Comparison of ENCODE assay signal across 10 mouse cellular contexts in the genomic region with DNA sequence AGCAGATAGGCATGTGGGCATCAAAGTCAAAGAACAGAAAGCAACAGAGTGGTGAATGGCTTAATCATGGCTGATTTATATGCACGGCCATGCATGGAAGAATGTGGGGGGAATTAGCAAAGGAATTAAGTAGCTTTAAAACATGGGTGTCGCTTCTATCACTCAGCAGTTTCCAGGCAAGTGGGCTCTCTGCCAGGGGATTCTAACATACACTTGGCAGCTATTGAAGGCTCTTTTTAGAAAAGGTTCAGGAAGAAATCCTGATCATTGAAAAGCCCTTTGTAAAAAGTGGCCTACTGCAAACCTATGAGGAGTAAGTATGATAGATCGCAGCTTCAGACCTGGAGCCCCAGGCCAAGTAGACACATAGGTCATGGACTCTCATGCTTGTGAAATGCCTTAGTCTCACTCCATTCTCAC.
A peak's percentile ranks its signal among the peaks of the same experiment; 100 is the strongest.
DNase-seq lines count a peak whose midpoint lies in the region; ATAC-seq and TF ChIP-seq lines count a peak whose summit lies in the region.
"Had no signal": no experiment of that assay in that cellular context is flagged by ENCODE, and none has a peak within 500 bp of the region (broad histone marks: within the 10 kb centered on the region; RNA-seq: fewer than 3 reads in every experiment).

No protein-coding gene starts in this region.

- H3K4me2 ChIP-seq in embryonic facial prominence, embryonic 14.5 days (ENCODE audit: low read depth, low read length) = no peak overlapping the region
- H3K4me2 ChIP-seq in hindbrain, postnatal 0 days (ENCODE audit: low read depth, low read length) = no peak overlapping the region
- H3K4me2 ChIP-seq: limb, embryonic 13.5 days had no signal

- ATAC-seq in embryonic facial prominence, embryonic 14.5 days (ENCODE audit: low read depth) = no peak
- ATAC-seq in Patski = no peak
- ATAC-seq in hindbrain, postnatal 0 days = peak; percentile 55; the same call in 1 of the 2 replicates

- no peaks in the 10 kb centered on the region for H3K36me3 ChIP-seq in embryonic facial prominence, embryonic 14.5 days (ENCODE audit: control insufficient read depth, insufficient read depth, low read length)
- no peaks in the 10 kb centered on the region for H3K36me3 ChIP-seq in embryonic facial prominence, embryonic 10.5 days (replicated peaks)
- no peaks in the 10 kb centered on the region for H3K36me3 ChIP-seq in hindbrain, postnatal 0 days (ENCODE audit: insufficient read depth, low read length)
- H3K36me3 ChIP-seq: limb, embryonic 13.5 days had no signal

- H3K27me3 ChIP-seq in embryonic facial prominence, embryonic 14.5 days (replicated peaks; ENCODE audit: control insufficient read depth, insufficient read depth, low read length) = no peaks in the 10 kb centered on the region
- H3K27me3 ChIP-seq in embryonic facial prominence, embryonic 10.5 days (replicated peaks; ENCODE audit: low read depth, poor library complexity, severe bottlenecking) = no peaks in the 10 kb centered on the region
- no peaks in the 10 kb centered on the region for H3K27me3 ChIP-seq in Patski
- H3K27me3 ChIP-seq in hindbrain, postnatal 0 days (ENCODE audit: insufficient read depth, low read length) = no peaks in the 10 kb centered on the region
- H3K27me3 ChIP-seq: limb, embryonic 13.5 days had no signal

- no peaks in the 10 kb centered on the region for H3K9me3 ChIP-seq in embryonic facial prominence, embryonic 14.5 days (ENCODE audit: control insufficient read depth, low read length)
- H3K9me3 ChIP-seq in embryonic facial prominence, embryonic 10.5 days = no peaks in the 10 kb centered on the region
- H3K9me3 ChIP-seq in hindbrain, postnatal 0 days (ENCODE audit: low read length) = no peaks in the 10 kb centered on the region
- H3K9me3 ChIP-seq: limb, embryonic 13.5 days had no signal

- DNase-seq in embryonic facial prominence, embryonic 14.5 days (ENCODE audit: low spot score) = peak; percentile 68
- no peak for DNase-seq in embryonic facial prominence, embryonic 10.5 days (ENCODE audit: low spot score)
- DNase-seq in left cerebral cortex, postnatal 14 days (ENCODE audit: low spot score in 2 of 2) = peak; percentile 10 to 31
- DNase-seq in left cerebral cortex, postnatal 36 days (ENCODE audit: low spot score in 2 of 2) = no peak
- DNase-seq in Patski (ENCODE audit: low read depth, low spot score) = peak; percentile 4
- DNase-seq in hindbrain, postnatal 0 days (ENCODE audit: low spot score) = peak; percentile 79
- no peak for DNase-seq in spleen, adult 18-20 months
- DNase-seq in embryo, embryonic 10 days (ENCODE audit: low spot score) = no peak

- POLR2A ChIA-PET in Patski (lab: Charles Lee) = interaction anchor here (1.2 kb wide), 1 partner anchor 45 kb away, joined by 3 read pairs; no protein-coding TSS in a partner anchor

- H3K9ac ChIP-seq in embryonic facial prominence, embryonic 14.5 days (ENCODE audit: low read depth, low read length) = no peak overlapping the region
- H3K9ac ChIP-seq in hindbrain, postnatal 0 days (replicated peaks; ENCODE audit: low read length) = no peak overlapping the region
- H3K9ac ChIP-seq: limb, embryonic 13.5 days had no signal

- CTCF ChIA-PET in Patski (lab: Charles Lee) = no interaction called here

- H3K27ac ChIP-seq in embryonic facial prominence, embryonic 14.5 days (replicated peaks; ENCODE audit: low read depth, low read length) = no peak overlapping the region
- H3K27ac ChIP-seq in embryonic facial prominence, embryonic 10.5 days (replicated peaks) = no peak overlapping the region
- H3K27ac ChIP-seq in hindbrain, postnatal 0 days = no peak overlapping the region
- H3K27ac ChIP-seq: limb, embryonic 13.5 days had no signal

- intact Hi-C loops in left cerebral cortex, postnatal 14 days (cut with DNase I) = no loop called here
- intact Hi-C loops in left cerebral cortex, postnatal 36 days (cut with DNase I) = no loop called here

- no peak for TF ChIP-seq CTCF in Patski (IDR thresholded peaks at IDR 0.05)
- TF ChIP-seq CTCF in hindbrain, postnatal 0 days (IDR thresholded peaks at IDR 0.05; ENCODE audit: low read depth) = no peak

- WGBS in embryonic facial prominence, embryonic 14.5 days = 62% methylated on average over 3 of the region's 3 CpGs
- 88% methylated on average over 3 of the region's 3 CpGs for WGBS in embryonic facial prominence, embryonic 10.5 days
- 27% methylated on average over 3 of the region's 3 CpGs for WGBS in hindbrain, postnatal 0 days

- H3K4me1 ChIP-seq in embryonic facial prominence, embryonic 14.5 days (ENCODE audit: control insufficient read depth, insufficient read depth, low read length) = peaks cover 6% of the 10 kb centered on the region; the same call in 1 of the 2 replicates
- H3K4me1 ChIP-seq in embryonic facial prominence, embryonic 10.5 days = no peaks in the 10 kb centered on the region
- H3K4me1 ChIP-seq in hindbrain, postnatal 0 days (ENCODE audit: insufficient read depth, low read length) = no peaks in the 10 kb centered on the region

- in situ Hi-C loops in Patski (cut with MboI; ENCODE audit: low pct_unique_long_range_greater_than_20kb) = no loop called here

- H3K4me3 ChIP-seq in embryonic facial prominence, embryonic 14.5 days (ENCODE audit: low read depth, low read length) = no peak overlapping the region
- no peak overlapping the region for H3K4me3 ChIP-seq in embryonic facial prominence, embryonic 10.5 days
- H3K4me3 ChIP-seq in hindbrain, postnatal 0 days (ENCODE audit: low read length) = no peak overlapping the region
- H3K4me3 ChIP-seq: limb, embryonic 13.5 days; myocyte had no signal

Comparison
In these comparisons a context has a peak if more than half of its experiments do, and no peak if none do; other contexts are left out.
1. DNase-seq: peak in embryonic facial prominence, embryonic 14.5 days (single experiment), left cerebral cortex, postnatal 14 days (2 of 2), Patski (single experiment) and hindbrain, postnatal 0 days (single experiment); none in embryonic facial prominence, embryonic 10.5 days (single experiment), left cerebral cortex, postnatal 36 days (0 of 2), spleen, adult 18-20 months (0 of 2) and embryo, embryonic 10 days (single experiment).